Mouse (Mus musculus) erythroblast, embryonic 14.5 days (primary cell): ENCODE data around the gene Rxrb.

ENCODE experiments used
- GATA1 ChIP-seq: IDR thresholded peaks from 2 replicates; pipeline ENCODE4 v1.6.1; 2012; ENCODE audit warnings: low read length, inconsistent platforms, mixed read lengths
- TAL1 ChIP-seq: IDR thresholded peaks from 3 replicates; pipeline ENCODE4 v1.6.1; 2012; ENCODE audit warnings: low read length, inconsistent platforms, mixed read lengths

DNA sequence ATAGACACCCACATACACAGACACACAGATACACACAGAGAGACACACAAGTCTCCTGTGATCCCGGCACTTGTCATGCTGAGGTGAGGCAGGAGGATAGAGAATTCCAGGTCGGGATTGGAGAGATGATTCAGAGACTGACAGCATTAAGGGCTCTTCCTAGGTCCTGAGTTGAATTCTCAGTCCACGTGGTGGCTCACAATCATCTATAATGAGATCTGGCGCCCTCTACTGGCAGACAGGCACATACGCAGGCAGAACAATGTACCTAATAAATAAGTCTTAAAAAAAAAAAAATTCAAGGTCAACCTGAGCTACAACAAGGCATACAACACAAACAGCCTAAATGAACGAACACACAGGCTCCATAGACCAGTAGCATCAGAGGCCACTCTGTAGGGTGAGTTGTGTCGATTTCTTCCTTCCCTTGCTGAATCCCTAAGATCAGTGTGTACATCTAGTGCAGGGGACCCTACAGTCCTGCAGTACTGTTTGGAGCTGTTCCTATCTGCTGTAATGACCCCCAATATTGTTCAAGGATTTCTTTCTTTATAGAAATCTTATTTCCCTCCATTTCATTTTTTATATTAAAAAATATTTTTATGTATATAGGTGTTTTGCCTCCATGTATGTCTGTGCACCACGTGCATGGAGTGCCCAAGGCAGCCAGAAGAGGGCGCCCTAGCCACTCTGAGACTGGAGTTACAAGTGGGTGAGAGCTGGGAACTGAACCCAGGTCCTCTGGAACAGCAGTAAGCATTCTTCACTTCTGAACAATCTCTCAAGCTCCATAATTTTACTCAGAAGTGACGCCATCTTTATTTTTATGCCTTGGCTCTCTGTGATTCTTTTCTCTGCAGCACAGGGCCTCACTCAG lies 39.6 kb upstream of the Rxrb start:
- no peak for TF ChIP-seq GATA1
- no peak for TF ChIP-seq TAL1
